Mouse (Mus musculus): ENCODE data around the gene Bbc3.

DNA sequence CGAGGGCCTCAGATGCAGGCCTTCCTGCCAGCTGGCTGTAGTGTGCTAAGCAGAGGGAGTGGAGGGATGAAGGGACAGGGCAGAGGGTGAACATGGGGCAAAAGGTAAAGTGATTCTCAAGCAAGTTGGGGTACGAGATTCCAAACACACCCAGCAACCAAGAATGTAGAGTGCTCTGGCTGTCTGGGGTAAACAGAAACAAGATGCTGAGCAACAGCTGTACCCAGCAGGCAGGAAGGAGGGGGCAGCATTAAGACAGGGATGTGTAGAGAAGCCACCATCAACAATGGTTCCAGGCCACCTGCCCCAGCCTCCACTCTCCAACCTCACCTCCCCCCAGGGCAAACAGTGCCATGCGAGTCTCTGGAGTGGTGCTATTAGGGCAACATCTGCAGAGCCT is 21.0 kb downstream of the Bbc3 start:
- TF ChIP-seq POLR2A (IDR thresholded peaks at IDR 0.05; ENCODE audit: insufficient read depth, low read length): no peak
- TF ChIP-seq CTCF (IDR thresholded peaks at IDR 0.05; ENCODE audit: low read depth, low read length): no peak
- no peak for TF ChIP-seq EP300 (IDR thresholded peaks at IDR 0.05; ENCODE audit: insufficient read depth, low read depth, low read length)

Data from ES-Bruce4 (cell line).